Mouse (Mus musculus): ENCODE measurements around the gene 3110082I17Rik. TPM values are rescaled to one million over a fixed set of nuclear protein-coding genes. Genes with fewer than 3 reads are reported as not detected.

The 3110082I17Rik gene
- polyA plus RNA-seq, 1 experiment from 2014 or later: 34.1 TPM

GRCm38 (mm10) chr5:139373126-139373525 is 87.2 kb downstream of the 3110082I17Rik start:
- H3K4me1 ChIP-seq (ENCODE audit: control insufficient read depth, insufficient read depth, low read length): peaks cover 6% of the 10 kb centered on the region; the same call in 1 of the 2 replicates
- no peaks in the 10 kb centered on the region for H3K27me3 ChIP-seq (ENCODE audit: control insufficient read depth, insufficient read depth, low read length)
- ATAC-seq (ENCODE audit: low FRiP score): no peak

GRCm38 (mm10) chr5:139371631-139372401 is 88.5 kb downstream of the 3110082I17Rik start:
- DNase-seq (ENCODE audit: low spot score, missing footprints) (peak; percentile 99), ATAC-seq (ENCODE audit: low FRiP score) (peak; percentile 95)
- Histone ChIP-seq H3K27me3 (ENCODE audit: control insufficient read depth, insufficient read depth, low read length) (no peaks in the 10 kb centered on the region), H3K9ac (ENCODE audit: low read length) (peak overlapping the region; percentile 75), H3K27ac (ENCODE audit: low read depth, low read length) (no peak overlapping the region), H3K4me3 (ENCODE audit: low read depth, low read length) (peak overlapping the region; percentile 53), H3K9me3 (ENCODE audit: control insufficient read depth, low read length) (no peaks in the 10 kb centered on the region), H3K4me1 (ENCODE audit: control insufficient read depth, insufficient read depth, low read length) (peaks cover 6% of the 10 kb centered on the region; the same call in 1 of the 2 replicates), H3K4me2 (peak overlapping the region; percentile 62), H3K36me3 (ENCODE audit: control insufficient read depth, insufficient read depth, low read length) (no peaks in the 10 kb centered on the region)
- WGBS: 2% methylated on average over 39 of the region's 39 CpGs

More at GRCm38 (mm10) chr5:139373126-139373525, 87.2 kb downstream of the 3110082I17Rik start:
- no peak overlapping the region for H3K4me2 ChIP-seq
- H3K27ac ChIP-seq (ENCODE audit: low read depth, low read length): no peak overlapping the region
- no peak overlapping the region for H3K9ac ChIP-seq (ENCODE audit: low read length)
- no peaks in the 10 kb centered on the region for H3K36me3 ChIP-seq (ENCODE audit: control insufficient read depth, insufficient read depth, low read length)
- no peak for DNase-seq (ENCODE audit: low spot score, missing footprints)
- no peak overlapping the region for H3K4me3 ChIP-seq (ENCODE audit: low read depth, low read length)
- WGBS: 80% methylated on average over 3 of the region's 3 CpGs
- H3K9me3 ChIP-seq (ENCODE audit: control insufficient read depth, low read length): no peaks in the 10 kb centered on the region

GRCm38 (mm10) chr5:139371118-139371517 is 89.2 kb downstream of the 3110082I17Rik start:
- Histone ChIP-seq H3K27me3 (ENCODE audit: control insufficient read depth, insufficient read depth, low read length) (no peaks in the 10 kb centered on the region), H3K9ac (ENCODE audit: low read length) (peak overlapping the region; percentile 75), H3K4me1 (ENCODE audit: control insufficient read depth, insufficient read depth, low read length) (peaks cover 6% of the 10 kb centered on the region; the same call in 1 of the 2 replicates), H3K4me2 (peak overlapping the region; percentile 62), H3K36me3 (ENCODE audit: control insufficient read depth, insufficient read depth, low read length) (no peaks in the 10 kb centered on the region), H3K9me3 (ENCODE audit: control insufficient read depth, low read length) (no peaks in the 10 kb centered on the region), H3K27ac (ENCODE audit: low read depth, low read length) (no peak overlapping the region), H3K4me3 (ENCODE audit: low read depth, low read length) (no peak overlapping the region)
- ATAC-seq (ENCODE audit: low FRiP score) (no peak), DNase-seq (ENCODE audit: low spot score, missing footprints) (no peak)
- 56% methylated on average over 5 of the region's 5 CpGs for WGBS

GRCm38 (mm10) chr5:139370336-139370735 is 90.0 kb downstream of the 3110082I17Rik start:
- DNase-seq (ENCODE audit: low spot score, missing footprints) (no peak), ATAC-seq (ENCODE audit: low FRiP score) (no peak)
- Histone ChIP-seq H3K27ac (ENCODE audit: low read depth, low read length) (no peak overlapping the region), H3K36me3 (ENCODE audit: control insufficient read depth, insufficient read depth, low read length) (no peaks in the 10 kb centered on the region), H3K9me3 (ENCODE audit: control insufficient read depth, low read length) (no peaks in the 10 kb centered on the region), H3K4me2 (no peak overlapping the region), H3K27me3 (ENCODE audit: control insufficient read depth, insufficient read depth, low read length) (no peaks in the 10 kb centered on the region), H3K4me3 (ENCODE audit: low read depth, low read length) (no peak overlapping the region), H3K4me1 (ENCODE audit: control insufficient read depth, insufficient read depth, low read length) (peaks cover 6% of the 10 kb centered on the region; the same call in 1 of the 2 replicates), H3K9ac (ENCODE audit: low read length) (no peak overlapping the region)
- WGBS: 79% methylated on average over 6 of the region's 6 CpGs

GRCm38 (mm10) chr5:139368638-139369320 is 91.5 kb downstream of the 3110082I17Rik start:
- 82% methylated on average over 11 of the region's 11 CpGs for WGBS
- Histone ChIP-seq H3K36me3 (ENCODE audit: control insufficient read depth, insufficient read depth, low read length) (no peaks in the 10 kb centered on the region), H3K27me3 (ENCODE audit: control insufficient read depth, insufficient read depth, low read length) (no peaks in the 10 kb centered on the region), H3K9me3 (ENCODE audit: control insufficient read depth, low read length) (no peaks in the 10 kb centered on the region), H3K4me3 (ENCODE audit: low read depth, low read length) (no peak overlapping the region), H3K4me2 (no peak overlapping the region), H3K4me1 (ENCODE audit: control insufficient read depth, insufficient read depth, low read length) (peaks cover 9% of the 10 kb centered on the region), H3K9ac (ENCODE audit: low read length) (no peak overlapping the region), H3K27ac (ENCODE audit: low read depth, low read length) (no peak overlapping the region)
- DNase-seq (ENCODE audit: low spot score, missing footprints) (no peak), ATAC-seq (ENCODE audit: low FRiP score) (no peak)

GRCm38 (mm10) chr5:139367884-139368458 is 92.4 kb downstream of the 3110082I17Rik start:
- ATAC-seq (ENCODE audit: low FRiP score) (no peak), DNase-seq (ENCODE audit: low spot score, missing footprints) (no peak)
- Histone ChIP-seq H3K27ac (ENCODE audit: low read depth, low read length) (no peak overlapping the region), H3K4me2 (no peak overlapping the region), H3K4me1 (ENCODE audit: control insufficient read depth, insufficient read depth, low read length) (peaks cover 9% of the 10 kb centered on the region), H3K36me3 (ENCODE audit: control insufficient read depth, insufficient read depth, low read length) (no peaks in the 10 kb centered on the region), H3K9me3 (ENCODE audit: control insufficient read depth, low read length) (no peaks in the 10 kb centered on the region), H3K27me3 (ENCODE audit: control insufficient read depth, insufficient read depth, low read length) (no peaks in the 10 kb centered on the region), H3K9ac (ENCODE audit: low read length) (no peak overlapping the region), H3K4me3 (ENCODE audit: low read depth, low read length) (no peak overlapping the region)
- 94% methylated on average over 4 of the region's 4 CpGs for WGBS

GRCm38 (mm10) chr5:139366484-139366883 is 93.8 kb downstream of the 3110082I17Rik start:
- no peaks in the 10 kb centered on the region for H3K27me3 ChIP-seq (ENCODE audit: control insufficient read depth, insufficient read depth, low read length)
- no peak overlapping the region for H3K4me3 ChIP-seq (ENCODE audit: low read depth, low read length)
- ATAC-seq (ENCODE audit: low FRiP score) (no peak), DNase-seq (ENCODE audit: low spot score, missing footprints) (no peak)
- H3K27ac ChIP-seq (ENCODE audit: low read depth, low read length): no peak overlapping the region
- no peaks in the 10 kb centered on the region for H3K36me3 ChIP-seq (ENCODE audit: control insufficient read depth, insufficient read depth, low read length)
- no peaks in the 10 kb centered on the region for H3K9me3 ChIP-seq (ENCODE audit: control insufficient read depth, low read length)
- H3K4me2 ChIP-seq: no peak overlapping the region
- WGBS: 84% methylated on average over 11 of the region's 11 CpGs
- peaks cover 3% of the 10 kb centered on the region for H3K4me1 ChIP-seq (ENCODE audit: control insufficient read depth, insufficient read depth, low read length)
- H3K9ac ChIP-seq (ENCODE audit: low read length): no peak overlapping the region

GRCm38 (mm10) chr5:139365827-139366226 is 94.5 kb downstream of the 3110082I17Rik start:
- Histone ChIP-seq H3K9me3 (ENCODE audit: control insufficient read depth, low read length) (no peaks in the 10 kb centered on the region), H3K4me2 (no peak overlapping the region), H3K4me3 (ENCODE audit: low read depth, low read length) (no peak overlapping the region), H3K4me1 (ENCODE audit: control insufficient read depth, insufficient read depth, low read length) (peaks cover 3% of the 10 kb centered on the region), H3K36me3 (ENCODE audit: control insufficient read depth, insufficient read depth, low read length) (no peaks in the 10 kb centered on the region), H3K9ac (ENCODE audit: low read length) (no peak overlapping the region), H3K27ac (ENCODE audit: low read depth, low read length) (no peak overlapping the region), H3K27me3 (ENCODE audit: control insufficient read depth, insufficient read depth, low read length) (no peaks in the 10 kb centered on the region)
- WGBS: 72% methylated on average over 1 of the region's 1 CpGs
- ATAC-seq (ENCODE audit: low FRiP score) (no peak), DNase-seq (ENCODE audit: low spot score, missing footprints) (no peak)

Measured in midbrain, embryonic 11.5 days (tissue).